ENCODE assay signal across 20 mouse cellular contexts in genomic region chr14:47419723-47420276, GRCm38 (mm10). TPM values are rescaled to one million over a fixed set of nuclear protein-coding genes. Genes with fewer than 3 reads are reported as not detected.
DNase-seq lines count a peak whose midpoint lies in the region; ATAC-seq lines count a peak whose summit lies in the region.
"Had no signal": no experiment of that assay in that cellular context is flagged by ENCODE, and none has a peak within 500 bp of the region (broad histone marks: within the 10 kb centered on the region; RNA-seq: fewer than 3 reads in every experiment).

No protein-coding gene starts in this region.

- no peak overlapping the region for H3K4me2 ChIP-seq in forebrain, embryonic 11.5 days (ENCODE audit: low read depth, low read length, severe bottlenecking)
- no peak overlapping the region for H3K4me2 ChIP-seq in forebrain, embryonic 16.5 days (ENCODE audit: low read length)
- H3K4me2 ChIP-seq: forebrain, embryonic 13.5 days; heart, embryonic 12.5 days; hindbrain, embryonic 12.5 days; midbrain, embryonic 11.5 days; neural tube, embryonic 13.5 days had no signal

- no peak overlapping the region for H3K9ac ChIP-seq in forebrain, embryonic 11.5 days (ENCODE audit: low read length)
- no peak overlapping the region for H3K9ac ChIP-seq in forebrain, embryonic 16.5 days (replicated peaks; ENCODE audit: low read depth, low read length)
- H3K9ac ChIP-seq: forebrain, embryonic 13.5 days; heart, embryonic 12.5 days; hindbrain, embryonic 12.5 days; neural tube, embryonic 13.5 days had no signal

- H3K9me3 ChIP-seq in forebrain, embryonic 11.5 days (ENCODE audit: control insufficient read depth, low read length): no peaks in the 10 kb centered on the region
- H3K9me3 ChIP-seq in forebrain, embryonic 16.5 days (ENCODE audit: control insufficient read depth, low read length): no peaks in the 10 kb centered on the region
- no peaks in the 10 kb centered on the region for H3K9me3 ChIP-seq in embryonic facial prominence, embryonic 10.5 days
- H3K9me3 ChIP-seq: forebrain, embryonic 13.5 days; heart, embryonic 12.5 days; hindbrain, embryonic 12.5 days; neural tube, embryonic 13.5 days had no signal

- ATAC-seq in forebrain, embryonic 11.5 days (replicated peaks; ENCODE audit: low FRiP score): no peak
- no peak for ATAC-seq in forebrain, embryonic 16.5 days
- ATAC-seq in frontal cortex, adult (ENCODE audit: low TSS enrichment): no peak
- ATAC-seq: activated CD4-positive, CD25-positive, alpha-beta regulatory T cell, adult 4 months; forebrain, embryonic 13.5 days; lung, postnatal 0 days had no signal

- H3K36me3 ChIP-seq in forebrain, embryonic 11.5 days (ENCODE audit: control insufficient read depth, insufficient read depth, low read length): no peaks in the 10 kb centered on the region
- H3K36me3 ChIP-seq in forebrain, embryonic 16.5 days (ENCODE audit: control insufficient read depth, insufficient read depth): no peaks in the 10 kb centered on the region
- peaks cover 16% of the 10 kb centered on the region for H3K36me3 ChIP-seq in embryonic facial prominence, embryonic 10.5 days (replicated peaks)
- H3K36me3 ChIP-seq: neural tube, embryonic 13.5 days had no signal

- H3K27ac ChIP-seq in forebrain, embryonic 11.5 days (ENCODE audit: low read depth, low read length): no peak overlapping the region
- H3K27ac ChIP-seq in forebrain, embryonic 16.5 days (ENCODE audit: low read length): no peak overlapping the region
- H3K27ac ChIP-seq in embryonic facial prominence, embryonic 10.5 days (replicated peaks): no peak overlapping the region
- H3K27ac ChIP-seq: forebrain, embryonic 13.5 days; hindbrain, embryonic 12.5 days; neural tube, embryonic 13.5 days had no signal

- DNase-seq in forebrain, embryonic 11.5 days (ENCODE audit: low spot score): peak; percentile 51
- DNase-seq in thymus, postnatal 4 days: peak; percentile 28
- no peak for DNase-seq in thymus, postnatal 10 days (ENCODE audit: low spot score in 2 of 2)
- peak; percentile 70 for DNase-seq in WW6 (ENCODE audit: low read depth, low spot score)
- no peak for DNase-seq in embryonic facial prominence, embryonic 10.5 days (ENCODE audit: low spot score)
- DNase-seq in neural tube, embryonic 10.5 days (ENCODE audit: extremely low spot score, low spot score): no peak
- DNase-seq: adrenal gland, postnatal 14 days; cerebellum, adult 11 months; gastrocnemius, postnatal 36 days; heart, postnatal 14 days; thymus, adult 2 months had no signal

- H3K27me3 ChIP-seq in forebrain, embryonic 11.5 days (ENCODE audit: control insufficient read depth, insufficient read depth, low read length): no peaks in the 10 kb centered on the region
- no peaks in the 10 kb centered on the region for H3K27me3 ChIP-seq in forebrain, embryonic 16.5 days (replicated peaks; ENCODE audit: control insufficient read depth, insufficient read depth, low read length)
- no peaks in the 10 kb centered on the region for H3K27me3 ChIP-seq in embryonic facial prominence, embryonic 10.5 days (replicated peaks; ENCODE audit: low read depth, poor library complexity, severe bottlenecking)
- H3K27me3 ChIP-seq: forebrain, embryonic 13.5 days; heart, embryonic 12.5 days; hindbrain, embryonic 12.5 days; neural tube, embryonic 13.5 days had no signal

- 93% methylated on average over 24 of the region's 24 CpGs for WGBS in forebrain, embryonic 11.5 days
- 93% methylated on average over 24 of the region's 24 CpGs for WGBS in forebrain, embryonic 16.5 days
- WGBS in embryonic facial prominence, embryonic 10.5 days: 93% methylated on average over 24 of the region's 24 CpGs

- H3K4me3 ChIP-seq in forebrain, embryonic 11.5 days (ENCODE audit: low read depth, low read length): no peak overlapping the region
- H3K4me3 ChIP-seq in forebrain, embryonic 16.5 days (replicated peaks; ENCODE audit: low read length): no peak overlapping the region
- H3K4me3 ChIP-seq in embryonic facial prominence, embryonic 10.5 days: no peak overlapping the region
- H3K4me3 ChIP-seq: forebrain, embryonic 13.5 days; heart, embryonic 12.5 days; hindbrain, embryonic 12.5 days; neural tube, embryonic 13.5 days had no signal

- peaks cover 7% of the 10 kb centered on the region for H3K4me1 ChIP-seq in forebrain, embryonic 11.5 days (replicated peaks; ENCODE audit: control insufficient read depth, insufficient read depth, low read length)
- H3K4me1 ChIP-seq in forebrain, embryonic 16.5 days (replicated peaks; ENCODE audit: control insufficient read depth, insufficient read depth, low read length): peaks cover 16% of the 10 kb centered on the region
- peaks cover 17% of the 10 kb centered on the region for H3K4me1 ChIP-seq in embryonic facial prominence, embryonic 10.5 days

RNA-seq across cellular contexts. Expression of gene Dlgap5, which starts 1.6 kb away (rescaled TPM):
- 77.6 and 90.4 TPM in 2 replicates for polyA plus RNA-seq in forebrain, embryonic 11.5 days (2014; fragmentation: Nextera tagmentation; extraction: Ambion mirVana)
- polyA plus RNA-seq in forebrain, embryonic 16.5 days (2015; fragmentation: Nextera tagmentation; extraction: Ambion mirVana): 15.9 and 16.5 TPM in 2 replicates
- 72.4 and 79.4 TPM in 2 replicates for polyA plus RNA-seq in embryonic facial prominence, embryonic 10.5 days (2016; fragmentation: Nextera tagmentation; extraction: Ambion mirVana)

RNA-seq across cellular contexts. Expression of gene Fbxo34, which starts 30.4 kb away (rescaled TPM):
- polyA plus RNA-seq in forebrain, embryonic 11.5 days (2014; fragmentation: Nextera tagmentation; extraction: Ambion mirVana): 22.9 and 27.6 TPM in 2 replicates
- polyA plus RNA-seq in forebrain, embryonic 16.5 days (2015; fragmentation: Nextera tagmentation; extraction: Ambion mirVana): 20.3 and 23.1 TPM in 2 replicates
- 23.4 and 23.7 TPM in 2 replicates for polyA plus RNA-seq in embryonic facial prominence, embryonic 10.5 days (2016; fragmentation: Nextera tagmentation; extraction: Ambion mirVana)

RNA-seq across cellular contexts. Expression of gene Lgals3, which starts 52.2 kb away (rescaled TPM):
- polyA plus RNA-seq in forebrain, embryonic 11.5 days (2014; fragmentation: Nextera tagmentation; extraction: Ambion mirVana): 0.24 and 0.97 TPM in 2 replicates
- 2.2 and 2.9 TPM in 2 replicates for polyA plus RNA-seq in forebrain, embryonic 16.5 days (2015; fragmentation: Nextera tagmentation; extraction: Ambion mirVana)
- polyA plus RNA-seq in embryonic facial prominence, embryonic 10.5 days (2016; fragmentation: Nextera tagmentation; extraction: Ambion mirVana): 0.51 and 1.1 TPM in 2 replicates

Comparison
In these comparisons a context has a peak if more than half of its experiments do, and no peak if none do; other contexts are left out.
1. DNase-seq: peak in forebrain, embryonic 11.5 days (single experiment), thymus, postnatal 4 days (single experiment) and WW6 (single experiment); none in thymus, postnatal 10 days (0 of 2), embryonic facial prominence, embryonic 10.5 days (single experiment) and neural tube, embryonic 10.5 days (single experiment).